Mouse (Mus musculus) forebrain, postnatal 0 days (tissue): ENCODE data around the gene Taf15. TPM values are rescaled to one million over a fixed set of nuclear protein-coding genes. Genes with fewer than 3 reads are reported as not detected.
A peak's percentile ranks its signal among the peaks of the same experiment; 100 is the strongest.

Experiments used
- ATAC-seq: fragments of 200-750 bp; cut with Nextera tagmentation; 2 replicates; pipeline ENCODE4 v1.8.0; 2017; ENCODE audit warnings: mild to moderate bottlenecking, moderate library complexity
- DNase-seq: peaks from one replicate; pipeline ENCODE4 v3.0.0-alpha.2; 2015
- H3K27ac ChIP-seq: fragments of 300-500 bp; sonication (generic); 2 replicates; pipeline ENCODE4 v1.5.1; 2014; ENCODE audit warnings: low read depth, mild to moderate bottlenecking, antibody characterized with exemption, low read length, moderate library complexity, mixed read lengths
- H3K27me3 ChIP-seq: fragments of 300-500 bp; sonication (generic); 2 replicates; pipeline ENCODE4 v1.6.1; 2014; ENCODE audit warnings: mild to moderate bottlenecking, low read length, mixed read lengths; ENCODE audit not compliant: insufficient read depth
- H3K36me3 ChIP-seq: fragments of 300-500 bp; sonication (generic); 2 replicates; pipeline ENCODE4 v1.6.1; 2014; ENCODE audit warnings: mild to moderate bottlenecking, moderate library complexity; ENCODE audit not compliant: insufficient read depth
- H3K4me1 ChIP-seq: fragments of 300-500 bp; sonication (generic); 2 replicates; pipeline ENCODE4 v1.6.1; 2014; ENCODE audit warnings: antibody characterized with exemption; ENCODE audit not compliant: insufficient read depth
- H3K4me2 ChIP-seq: fragments of 300-500 bp; sonication (generic); 2 replicates; pipeline ENCODE4 v1.6.1; 2014; ENCODE audit warnings: low read depth, mild to moderate bottlenecking, moderate library complexity
- H3K4me3 ChIP-seq: fragments of 300-500 bp; sonication (generic); 2 replicates; pipeline ENCODE4 v1.5.1; 2014; ENCODE audit warnings: low read depth, low read length, mixed read lengths
- H3K9ac ChIP-seq: fragments of 300-500 bp; sonication (generic); 2 replicates; pipeline ENCODE4 v1.6.1; 2014; ENCODE audit warnings: mild to moderate bottlenecking
- H3K9me3 ChIP-seq: fragments of 300-500 bp; sonication (generic); 2 replicates; pipeline ENCODE4 v1.6.1; 2016; ENCODE audit warnings: low read length
- CTCF ChIP-seq: sonication (generic); IDR thresholded peaks from 2 replicates; pipeline ENCODE4 v1.5.1; 2016; ENCODE audit warnings: antibody characterized with exemption, control low read depth, low read depth
- WGBS: fragments of 180-500 bp; shearing (Covaris S2); extraction: QIAGEN DNeasy Blood & Tissue Kit; methylation state at CpG from one replicate; pipeline ENCODE4 v1.1.7; 2014; 5-methylcytosine and 5-hydroxymethylcytosine counted together
- polyA plus RNA-seq: library from polyadenylated mRNA; unstranded; fragments of >200 nt; fragmentation: Nextera tagmentation; extraction: Ambion mirVana; gene quantifications from 2 replicates; pipeline ENCODE4 v1.2.1, GENCODE M21; 2015
- total RNA-seq: library from RNA; depleted of rRNA; stranded (reverse); fragments of >200 nt; gene quantifications from 2 replicates; pipeline ENCODE4 v1.2.3, GENCODE M21; 2014

Taf15 gene
- total and polyA plus RNA-seq, 2 experiments from 2014 or later, result 10.5 to 27.8 TPM

- Histone ChIP-seq H3K4me1 (no peaks in the 10 kb centered on the region), H3K4me2 (no peak overlapping the region), H3K4me3 (no peak overlapping the region), H3K9me3 (no peaks in the 10 kb centered on the region), H3K27me3 (no peaks in the 10 kb centered on the region), H3K27ac (no peak overlapping the region), H3K9ac (no peak overlapping the region), H3K36me3 (0 out of 2 replicates have a peak, but pooled peaks cover 6% of the 10 kb centered on the region)
- ATAC-seq (no peak), DNase-seq (no peak)
- no peak for TF ChIP-seq CTCF
- WGBS, result 81% methylated on average over 6 of the region's 6 CpGs
These were observed 45.5 kb downstream of the Taf15 start for GRCm38 (mm10) chr11:83518371-83518770.

GRCm38 (mm10) chr11:83522075-83522474 lies 49.2 kb downstream of the Taf15 start, which contains the start of gene Heatr9:
Gene Heatr9, minus strand, starts transcription at chr11:83522175.
- H3K27ac ChIP-seq, result no peak within 1 kb of the TSS
- no peak for TF ChIP-seq CTCF
- DNase-seq (no peak), ATAC-seq (no peak)
- no peaks in the 10 kb centered on the region for H3K27me3 ChIP-seq
- H3K4me1 ChIP-seq, result no peaks in the 10 kb centered on the region
- H3K4me2 ChIP-seq, result no peak within 1 kb of the TSS
- H3K9ac ChIP-seq, result no peak within 1 kb of the TSS
- H3K9me3 ChIP-seq, result no peaks in the 10 kb centered on the region
- H3K4me3 ChIP-seq, result no peak within 1 kb of the TSS
- H3K36me3 ChIP-seq, result no peaks in the 10 kb centered on the region
- 90% methylated on average over 3 of the region's 3 CpGs for WGBS

- DNase-seq, result no peak
These were observed 56.1 kb downstream of the Taf15 start for GRCm38 (mm10) chr11:83529024-83529423.

DNA sequence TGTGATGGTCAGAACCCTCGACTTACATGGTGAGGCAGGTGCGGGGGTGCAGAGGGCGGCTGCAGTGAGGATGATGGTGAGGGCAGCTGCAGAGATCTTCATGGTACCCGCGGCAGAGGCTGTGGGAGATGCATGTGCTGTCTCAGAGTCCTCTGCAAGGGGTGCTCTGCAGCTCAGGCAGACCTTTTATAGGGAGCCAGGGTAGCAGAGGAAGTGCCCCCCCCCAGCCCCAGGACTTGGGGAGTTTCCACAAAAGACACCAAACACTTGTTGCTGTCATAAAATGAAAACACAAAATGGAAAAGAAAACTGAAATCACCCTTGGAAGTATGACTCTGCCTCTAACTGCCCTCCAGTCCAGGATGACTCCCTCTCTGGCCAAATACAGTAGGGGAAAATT lies 57.5 kb downstream of the Taf15 start, which contains the start of gene Ccl5:
TSS of gene Ccl5 (minus strand) at position 159 of the 400 bp plus-strand sequence.
- H3K27ac ChIP-seq, result no peak within 1 kb of the TSS
- H3K9me3 ChIP-seq, result no peaks in the 10 kb centered on the region
- no peak for TF ChIP-seq CTCF
- 0 out of 2 replicates have a peak, but pooled peaks cover 2% of the 10 kb centered on the region for H3K4me1 ChIP-seq
- H3K4me3 ChIP-seq, result no peak within 1 kb of the TSS
- H3K36me3 ChIP-seq, result no peaks in the 10 kb centered on the region
- ATAC-seq, result no peak
- no peak for DNase-seq
- H3K9ac ChIP-seq, result no peak within 1 kb of the TSS
- no peak within 1 kb of the TSS for H3K4me2 ChIP-seq
- 88% methylated on average over 5 of the region's 5 CpGs for WGBS
- no peaks in the 10 kb centered on the region for H3K27me3 ChIP-seq

More at GRCm38 (mm10) chr11:83529024-83529423, 56.1 kb downstream of the Taf15 start:
- TF ChIP-seq CTCF, result no peak
- Histone ChIP-seq H3K4me1 (no peaks in the 10 kb centered on the region), H3K36me3 (no peaks in the 10 kb centered on the region), H3K27me3 (no peaks in the 10 kb centered on the region), H3K27ac (no peak overlapping the region), H3K4me2 (no peak overlapping the region), H3K9ac (no peak overlapping the region), H3K9me3 (no peaks in the 10 kb centered on the region), H3K4me3 (no peak overlapping the region)
- WGBS, result 70% methylated on average over 12 of the region's 12 CpGs
- ATAC-seq, result no peak

GRCm38 (mm10) chr11:83533192-83533591 lies 60.3 kb downstream of the Taf15 start:
- no peaks in the 10 kb centered on the region for H3K27me3 ChIP-seq
- H3K36me3 ChIP-seq, result no peaks in the 10 kb centered on the region
- no peaks in the 10 kb centered on the region for H3K9me3 ChIP-seq
- TF ChIP-seq CTCF, result no peak
- H3K4me2 ChIP-seq, result no peak overlapping the region
- no peak overlapping the region for H3K27ac ChIP-seq
- 97% methylated on average over 1 of the region's 1 CpGs for WGBS
- DNase-seq (no peak), ATAC-seq (no peak)
- no peak overlapping the region for H3K4me3 ChIP-seq
- 0 out of 2 replicates have a peak, but pooled peaks cover 2% of the 10 kb centered on the region for H3K4me1 ChIP-seq
- no peak overlapping the region for H3K9ac ChIP-seq

DNA sequence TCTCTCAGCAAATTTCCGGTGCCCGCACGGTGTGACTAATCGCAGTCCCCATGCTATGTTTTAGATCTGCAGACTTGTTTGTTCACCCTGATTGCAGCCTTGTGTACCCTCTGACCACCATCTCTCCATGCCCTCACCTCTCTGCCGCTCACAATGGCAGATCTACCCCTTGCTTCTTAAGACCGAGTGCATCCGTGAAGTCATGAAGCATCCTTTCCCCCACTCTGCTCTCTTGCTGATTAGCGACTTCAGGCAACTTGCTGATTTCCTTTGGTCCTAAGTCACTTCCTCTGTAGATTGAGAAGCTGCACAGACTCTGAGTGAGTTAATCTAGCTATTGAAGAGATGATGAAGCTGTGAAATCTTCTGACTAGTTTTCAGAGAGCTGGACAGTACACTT lies 61.3 kb downstream of the Taf15 start:
- TF ChIP-seq CTCF, result no peak
- Histone ChIP-seq H3K27ac (no peak overlapping the region), H3K36me3 (no peaks in the 10 kb centered on the region), H3K4me1 (0 out of 2 replicates have a peak, but pooled peaks cover 2% of the 10 kb centered on the region), H3K9me3 (no peaks in the 10 kb centered on the region), H3K27me3 (no peaks in the 10 kb centered on the region), H3K9ac (no peak overlapping the region), H3K4me2 (peak overlapping the region; percentile 23; the same call in 1 of the 2 replicates), H3K4me3 (no peak overlapping the region)
- DNase-seq (no peak), ATAC-seq (no peak)
- 78% methylated on average over 8 of the region's 8 CpGs for WGBS

- no peaks in the 10 kb centered on the region for H3K27me3 ChIP-seq
- DNase-seq (peak; percentile 82), ATAC-seq (peak; percentile 29; the same call in 1 of the 2 replicates)
- H3K4me3 ChIP-seq, result no peak overlapping the region
- H3K36me3 ChIP-seq, result no peaks in the 10 kb centered on the region
- H3K4me1 ChIP-seq, result 0 out of 2 replicates have a peak, but pooled peaks cover 2% of the 10 kb centered on the region
- 41% methylated on average over 13 of the region's 13 CpGs for WGBS
- no peak overlapping the region for H3K9ac ChIP-seq
- TF ChIP-seq CTCF, result no peak
- H3K4me2 ChIP-seq, result peak overlapping the region; percentile 23
- H3K27ac ChIP-seq, result no peak overlapping the region
- H3K9me3 ChIP-seq, result no peaks in the 10 kb centered on the region
These were observed 61.9 kb downstream of the Taf15 start for GRCm38 (mm10) chr11:83534609-83535423.
